Mouse (Mus musculus) 3T3-L1 (cell line): ENCODE results near the gene Dkkl1.

Experiments used
- DNase-seq: peaks from one replicate; pipeline ENCODE4 v3.0.0-alpha.2; 2015; ENCODE audit warnings: low read depth, low spot score

The Dkkl1 gene

DNA sequence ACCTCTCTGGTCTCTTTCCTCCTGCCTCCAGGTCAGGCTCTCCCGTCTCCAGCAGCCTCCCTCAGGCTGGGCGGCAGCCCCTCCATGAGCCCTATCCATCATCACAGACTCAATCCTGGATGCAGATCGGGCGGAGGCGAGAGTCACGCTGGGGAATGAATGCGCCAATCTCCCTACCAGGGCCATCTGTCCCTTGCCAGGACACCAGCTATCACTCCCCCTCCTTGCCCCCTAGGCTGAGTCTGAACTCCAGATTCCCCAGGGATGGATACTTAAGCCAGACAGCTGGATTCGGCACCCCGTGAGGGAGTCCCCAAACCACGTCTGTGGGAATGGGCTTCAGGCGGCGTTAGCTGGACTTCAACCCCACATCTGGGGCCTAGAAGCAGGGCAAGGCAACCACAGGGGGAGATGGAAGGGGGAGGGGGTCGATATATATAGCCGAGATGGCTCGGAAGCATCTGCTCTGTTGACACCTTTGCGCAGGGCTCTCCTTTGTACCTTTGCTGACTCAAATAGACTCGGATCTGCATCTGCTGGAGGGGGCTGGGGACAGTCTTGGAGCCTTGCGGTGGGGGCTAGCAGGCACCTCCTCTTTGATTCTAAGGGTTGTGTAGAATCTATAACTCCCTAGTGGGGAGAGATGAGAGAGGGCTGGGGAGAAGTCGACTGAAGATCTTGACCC, 44.0 kb downstream of the Dkkl1 start:
- DNase-seq, result no peak

DNA sequence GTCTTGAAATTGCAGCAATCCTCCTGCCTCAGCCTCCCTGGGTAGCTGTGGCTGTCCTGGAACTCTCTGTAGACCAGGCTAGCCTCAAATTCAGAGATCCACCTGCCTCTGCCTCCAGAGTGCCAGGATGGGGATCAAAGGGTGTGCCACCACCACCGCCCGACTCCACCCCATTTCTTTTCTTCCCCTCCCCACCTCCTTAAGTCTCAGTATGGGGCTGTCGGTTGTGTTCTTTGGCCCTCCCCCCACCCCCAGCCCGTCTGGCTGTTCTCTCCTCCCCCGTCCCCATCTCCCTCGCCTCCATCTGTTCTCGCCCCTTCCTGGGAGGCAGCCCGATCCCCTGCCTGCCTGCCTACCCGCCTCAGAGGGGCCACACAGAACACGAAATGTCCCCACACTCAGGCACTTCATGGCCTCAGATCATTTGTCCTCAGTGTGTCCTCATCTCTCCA, 45.0 kb downstream of the Dkkl1 start:
- no peak for DNase-seq

DNA sequence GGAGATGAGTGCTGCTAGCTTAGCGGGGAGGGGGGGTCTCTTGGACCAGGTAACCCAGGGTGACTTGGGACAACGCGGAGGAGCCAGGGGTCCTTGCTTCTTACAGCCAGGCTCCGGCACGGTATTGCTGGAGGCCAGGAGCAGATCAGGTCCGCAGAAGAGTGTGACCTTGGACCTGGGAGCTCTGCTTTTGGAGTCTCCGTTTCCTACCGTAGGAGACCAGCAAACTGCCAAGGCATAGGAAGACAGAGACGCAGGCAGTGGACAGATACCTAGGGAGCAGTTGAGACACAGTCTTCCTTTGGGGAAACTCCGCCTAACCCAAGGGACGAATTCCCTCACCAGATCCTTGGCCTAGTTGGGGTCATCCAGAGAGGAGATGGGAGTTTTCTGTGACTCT, 46.2 kb downstream of the Dkkl1 start:
- DNase-seq, result no peak

DNA sequence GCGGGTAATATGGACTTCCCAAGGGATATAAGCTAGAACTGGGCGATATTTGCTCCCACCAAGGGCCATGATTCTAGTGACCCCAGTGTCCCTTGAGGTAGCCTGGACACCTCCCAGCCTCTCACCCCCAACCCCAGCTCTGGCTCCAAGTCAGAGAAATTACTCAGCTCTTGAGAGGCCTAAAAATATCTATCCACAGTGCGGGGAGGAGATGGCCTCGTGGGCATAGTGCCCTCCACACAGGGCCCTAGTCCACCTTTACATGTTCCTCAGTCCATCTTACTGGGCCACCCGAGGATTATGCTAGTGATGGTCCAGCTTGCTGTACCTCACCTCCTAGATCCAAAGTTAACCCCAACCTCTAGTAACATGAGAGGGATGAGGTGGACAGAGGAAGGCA, 47.1 kb downstream of the Dkkl1 start:
- DNase-seq, result no peak

DNA sequence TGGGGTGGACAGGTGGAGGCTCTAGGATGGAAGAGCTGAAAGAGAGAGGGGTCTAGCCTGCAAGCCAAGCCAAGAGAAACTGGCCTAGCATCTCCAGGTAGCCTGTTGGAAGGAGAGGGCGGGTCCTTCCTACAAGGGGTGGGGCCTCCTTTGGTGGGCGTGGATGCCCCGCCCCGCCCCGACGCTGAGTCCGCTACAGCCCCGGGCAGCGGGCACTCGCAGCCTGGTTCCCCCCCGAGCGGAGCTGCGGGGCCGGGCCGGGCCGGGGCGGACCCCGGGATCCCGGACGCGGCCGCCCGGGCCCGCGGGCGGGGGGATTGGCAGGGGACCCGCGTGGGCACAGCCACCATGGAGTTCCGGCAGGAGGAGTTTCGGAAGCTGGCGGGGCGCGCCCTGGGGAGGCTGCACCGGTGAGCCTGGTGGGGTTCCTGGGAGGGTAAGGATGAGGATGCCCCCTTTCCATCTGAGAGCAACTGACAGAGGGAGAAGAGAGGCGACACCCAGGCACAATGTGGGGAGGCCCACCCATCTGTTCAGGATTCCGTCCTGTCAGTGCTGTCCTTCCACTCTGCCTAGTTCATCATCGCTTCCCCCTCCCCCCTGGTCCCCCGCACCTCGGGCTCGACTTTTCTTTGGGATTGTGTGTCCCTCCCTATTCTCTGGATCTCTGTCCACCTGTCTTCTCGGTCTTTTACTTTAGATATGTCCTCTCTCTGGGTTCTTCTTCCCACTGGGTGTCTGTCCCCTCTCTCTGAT, 48.0 kb downstream of the Dkkl1 start, which contains the start of gene Slc17a7:
Gene Slc17a7, plus strand, starts transcription at position 215 of the 756 bp plus-strand sequence.
- DNase-seq, result no peak

DNA sequence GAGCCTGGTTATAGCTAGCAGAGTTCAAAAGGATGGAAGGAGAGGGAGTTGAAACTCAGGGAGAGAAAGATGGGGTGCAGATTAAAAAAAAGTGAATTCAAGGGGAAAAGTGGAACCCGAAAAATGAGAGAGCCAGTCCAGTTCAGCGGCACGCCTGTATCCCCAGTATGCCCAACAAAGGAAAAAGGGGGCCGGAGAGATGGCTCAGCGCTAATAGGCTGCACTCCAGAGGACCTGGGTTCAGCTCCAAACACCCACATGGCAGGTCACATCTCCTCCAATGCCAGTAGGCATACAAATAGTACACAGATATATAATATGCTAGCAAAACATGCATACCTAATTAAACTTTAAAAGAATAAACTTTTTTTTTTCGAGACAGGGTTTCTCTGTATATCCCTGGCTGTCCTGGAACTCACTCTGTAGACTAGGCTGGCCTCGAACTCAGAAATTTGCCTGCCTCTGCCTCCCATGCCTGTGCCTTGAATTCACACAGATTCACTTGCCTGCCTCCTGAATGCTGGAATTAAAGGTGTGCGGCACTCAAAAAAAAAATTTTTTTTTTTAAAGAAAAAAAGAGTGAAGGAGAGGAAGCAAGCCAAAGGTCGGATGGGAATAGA, 48.8 kb downstream of the Dkkl1 start:
- DNase-seq, result no peak

DNA sequence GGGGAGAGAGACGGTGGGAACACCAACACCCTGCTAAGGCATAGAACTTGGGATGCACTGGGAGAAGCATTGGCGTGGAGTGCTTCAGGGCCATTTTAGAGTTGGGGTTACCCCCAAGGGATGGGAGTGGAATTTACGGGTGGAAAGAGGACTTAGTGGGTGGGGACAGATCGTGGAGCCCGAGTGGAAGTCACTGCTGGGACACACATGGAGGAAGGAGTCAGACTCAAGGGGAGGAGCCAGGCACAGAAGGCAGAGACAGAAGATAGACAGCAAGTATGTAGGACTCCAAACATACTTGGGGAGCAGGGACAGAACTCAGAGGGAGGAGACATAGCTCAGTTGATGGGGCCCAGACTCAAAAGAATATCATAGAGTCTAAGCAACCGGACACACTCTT, 49.4 kb downstream of the Dkkl1 start:
- DNase-seq, result peak; percentile 11

DNA sequence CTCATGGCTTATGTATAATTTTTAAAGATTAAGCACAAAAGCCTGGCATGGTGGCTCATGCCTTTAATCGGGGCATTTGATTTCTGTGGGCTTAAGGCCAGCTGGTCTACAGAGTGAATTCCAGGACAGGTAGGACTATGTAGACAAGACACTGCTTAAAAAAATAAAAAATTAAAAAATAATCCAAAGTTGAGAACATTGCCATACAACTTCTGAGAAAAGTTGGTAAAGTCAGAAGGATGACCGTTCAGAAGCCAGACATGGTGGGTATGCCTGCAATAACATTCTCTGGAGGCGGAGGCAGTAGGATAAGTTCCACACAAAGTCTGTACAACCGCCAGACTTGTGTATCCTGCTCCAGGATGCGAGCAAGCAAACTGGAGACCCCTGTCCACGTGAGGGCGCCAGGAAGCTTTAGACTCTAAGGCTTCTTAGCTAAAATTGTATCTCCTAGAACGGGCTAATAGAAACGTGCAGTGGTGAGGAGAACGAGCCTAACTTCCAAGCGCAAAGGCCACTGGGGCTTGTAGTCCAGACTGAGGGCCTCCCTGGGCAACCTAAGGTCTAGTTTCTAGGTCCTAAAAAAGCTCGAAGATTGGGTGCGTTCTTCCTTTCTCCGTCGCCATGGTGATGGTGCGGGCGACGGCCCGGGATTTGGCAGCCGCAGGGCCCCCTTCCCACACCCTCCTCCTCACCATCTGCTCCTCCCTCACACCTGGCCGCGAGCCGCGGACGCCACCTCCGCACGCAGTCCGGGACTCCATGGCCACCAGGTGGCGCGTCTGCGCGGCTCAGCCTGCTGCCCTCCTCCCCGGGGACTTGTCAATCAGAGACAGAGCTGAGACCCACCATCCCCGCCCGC, 50.1 kb downstream of the Dkkl1 start:
- DNase-seq, result peak; percentile 89

DNA sequence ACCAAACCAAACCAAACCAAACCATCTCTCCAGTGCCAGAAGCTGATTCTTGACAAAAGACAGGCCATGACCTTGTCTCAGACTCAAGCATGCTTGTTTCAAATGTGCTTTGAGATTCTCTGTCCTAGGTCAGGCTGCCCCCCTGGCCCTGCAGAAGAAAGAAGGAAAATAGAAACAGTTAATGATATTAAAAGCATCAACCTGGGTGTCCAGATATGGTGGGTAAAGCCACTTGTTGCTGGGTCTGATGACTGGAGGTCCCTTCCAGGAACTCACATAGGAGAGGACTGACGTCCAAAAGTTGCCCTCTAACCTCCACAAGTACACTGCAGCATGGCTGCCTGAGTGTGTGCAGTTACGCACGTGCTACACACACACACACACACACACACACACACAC, 51.1 kb downstream of the Dkkl1 start:
- DNase-seq, result no peak

DNA sequence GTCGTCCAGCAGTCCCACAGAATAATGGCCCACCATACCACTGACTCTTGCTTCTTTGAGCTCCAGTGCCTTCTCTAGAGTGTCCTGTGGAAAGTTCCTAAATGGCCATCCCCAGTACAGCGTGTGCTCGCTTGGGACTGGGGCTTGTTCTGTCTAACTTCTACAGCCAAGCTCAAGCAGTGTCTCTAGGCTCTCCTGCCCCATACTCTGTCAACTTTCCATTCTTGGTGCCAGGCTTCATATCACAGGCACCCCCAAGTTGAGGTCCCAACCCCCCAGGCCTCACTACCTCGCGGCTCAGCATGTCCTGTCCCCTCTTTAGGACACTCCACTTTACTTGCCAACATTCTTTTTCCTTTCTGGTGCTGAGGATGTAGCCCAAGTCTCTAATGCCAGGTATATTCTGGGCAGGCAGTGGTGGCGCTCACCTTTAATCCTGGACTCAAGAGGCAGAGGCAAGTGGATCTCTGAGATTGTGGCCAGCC, 51.6 kb downstream of the Dkkl1 start:
- no peak for DNase-seq

DNA sequence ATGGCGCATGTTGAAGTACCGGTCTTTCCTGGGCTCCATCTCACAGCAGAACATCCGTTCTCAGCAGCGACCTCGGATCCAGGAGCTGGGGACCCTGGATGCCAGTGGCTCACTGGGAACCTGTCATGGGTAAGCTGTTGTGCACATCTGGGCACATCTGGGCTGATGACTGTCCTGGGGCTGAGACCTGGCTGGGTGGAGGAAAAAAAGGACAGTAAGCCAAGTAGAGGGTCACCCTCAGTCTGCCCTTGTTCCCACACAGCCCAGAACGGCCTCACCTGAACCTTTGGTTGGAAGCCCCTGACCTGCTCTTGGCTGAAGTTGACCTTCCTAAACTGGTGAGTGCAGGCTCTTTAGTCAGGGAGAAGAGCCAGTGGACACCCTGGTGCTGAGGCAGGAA, 53.0 kb downstream of the Dkkl1 start:
- no peak for DNase-seq
